Mouse (Mus musculus): Measurements from ENCODE around the gene AC124108.1.

The AC124108.1 gene

GRCm38 (mm10) chr1:132245010-132245409 is 53.8 kb downstream of the AC124108.1 start:
- DNase-seq (ENCODE audit: extremely low spot score, low spot score) = no peak

GRCm38 (mm10) chr1:132246137-132246536 is 54.9 kb downstream of the AC124108.1 start:
- DNase-seq (ENCODE audit: extremely low spot score, low spot score) = no peak

DNA sequence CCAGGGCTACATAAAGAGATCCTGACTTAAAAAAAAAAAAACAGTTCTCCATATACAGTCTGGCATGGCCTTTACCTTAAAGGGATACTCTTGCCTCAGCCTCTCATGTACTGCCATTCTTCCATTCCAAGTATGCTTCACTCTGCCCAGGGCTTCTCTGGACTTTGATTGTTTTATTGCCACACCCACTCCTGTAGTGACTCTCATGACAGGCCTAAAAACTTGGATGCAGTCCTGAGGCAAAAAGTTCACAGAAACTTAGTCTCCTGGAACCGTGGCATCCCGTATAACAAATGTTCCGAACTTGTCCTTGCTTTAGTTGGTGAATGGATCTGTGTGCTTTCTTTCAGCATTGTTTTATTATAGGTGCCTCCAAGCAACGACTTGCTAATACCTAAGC is 55.4 kb downstream of the AC124108.1 start:
- DNase-seq (ENCODE audit: extremely low spot score, low spot score) = no peak

DNA sequence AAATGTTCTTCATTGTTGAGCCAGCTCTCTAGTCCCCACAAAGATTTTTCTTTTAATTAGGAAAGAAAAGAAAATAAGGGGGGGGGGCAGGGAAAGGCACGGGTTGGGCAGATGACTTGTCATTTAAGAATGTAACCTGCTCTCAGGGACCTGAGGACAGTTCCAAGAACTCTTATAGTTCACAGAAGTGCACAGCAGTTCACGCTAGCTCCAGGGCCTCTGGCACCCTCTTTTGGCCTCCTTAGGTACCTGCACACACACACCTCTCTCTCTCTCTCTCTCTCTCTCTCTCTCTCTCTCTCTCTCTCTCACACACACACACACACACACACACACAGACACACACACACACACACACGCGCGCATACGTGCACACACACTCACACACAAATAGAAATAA is 63.2 kb downstream of the AC124108.1 start:
- no peak for DNase-seq (ENCODE audit: extremely low spot score, low spot score)
